Mouse (Mus musculus) hematopoietic multipotent progenitor cell, adult 10-12 weeks (in vitro differentiated cells): ENCODE measurements around the gene Gm3248. TPM values are rescaled to one million over a fixed set of nuclear protein-coding genes. Genes with fewer than 3 reads are reported as not detected.

Experiments used
- polyA plus RNA-seq: library from polyadenylated mRNA; stranded (reverse); fragments of >175 nt; gene quantifications from 2 replicates; pipeline ENCODE4 v1.2.3, GENCODE M21; 2012; ENCODE audit warnings: low replicate concordance

Gene Gm3248
- not detected in 2 replicates for polyA plus RNA-seq

GRCm38 (mm10) chr14:5961635-5962034 is at the start of gene Gm3248:
Gene Gm3248 (minus strand): TSS chr14:5961745.

GRCm38 (mm10) chr14:5979037-5979436 is 17.5 kb upstream of the Gm3248 start, which contains the start of gene Gm3453:
Gene Gm3453 (minus strand): TSS chr14:5979137.

Other genes with a start within 250 kb of the Gm3248 start
- 0.31 TPM in 1 of 2 replicates, not detected in the other for gene Gm3373, start 220.2 kb downstream of the Gm3248 start, polyA plus RNA-seq
- 0.06 TPM in 1 of 2 replicates, not detected in the other for gene Gm3383, start 153.8 kb downstream of the Gm3248 start, polyA plus RNA-seq
- gene Gm3424, start 131.4 kb downstream of the Gm3248 start, polyA plus RNA-seq = not detected in 2 replicates
- not detected in 2 replicates for gene Gm8237, start 81.4 kb downstream of the Gm3248 start, polyA plus RNA-seq
- gene Gm3453, start 17.4 kb upstream of the Gm3248 start, polyA plus RNA-seq = not detected in 2 replicates
- not detected in 2 replicates for gene Gm6337, start 96.5 kb upstream of the Gm3248 start, polyA plus RNA-seq
- gene Gm8206, start 132.2 kb upstream of the Gm3248 start, polyA plus RNA-seq = not detected in 2 replicates
- gene Gm3468, start 146.9 kb upstream of the Gm3248 start, polyA plus RNA-seq = not detected in 2 replicates
- not detected in 2 replicates for gene Gm3476, start 164.1 kb upstream of the Gm3248 start, polyA plus RNA-seq